Mouse (Mus musculus): ENCODE measurements around the gene H2-Ab1. TPM values are rescaled to one million over a fixed set of nuclear protein-coding genes. Genes with fewer than 3 reads are reported as not detected.
A peak's percentile ranks its signal among the peaks of the same experiment; 100 is the strongest.

Gene H2-Ab1
- total RNA-seq, 2 experiments from 2014 or later: 0.80 to 1.2 TPM

GRCm38 (mm10) chr17:34270940-34271339, 13.5 kb downstream of the H2-Ab1 start:
- intact Hi-C loops (cut with DNase I): no loop called here
- DNase-seq: no peak

DNA sequence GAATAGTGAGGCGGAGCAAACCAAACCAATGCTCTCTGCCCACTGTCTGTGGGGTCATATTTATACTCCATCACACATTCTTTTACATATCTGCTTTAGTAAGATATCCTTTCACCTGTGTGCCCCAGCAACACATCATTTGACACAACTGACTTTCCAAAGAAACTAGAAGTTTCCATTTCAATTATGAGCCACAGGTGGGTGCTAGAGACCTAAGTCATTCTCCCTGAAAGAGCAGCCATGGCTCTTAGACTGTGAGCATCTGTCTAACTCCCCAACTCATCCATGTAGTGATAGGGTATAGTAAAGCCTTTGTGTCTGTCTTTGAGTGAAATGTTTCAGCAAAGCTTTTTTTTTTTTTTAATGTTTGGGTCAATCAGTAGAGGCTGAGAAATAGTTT, 14.6 kb downstream of the H2-Ab1 start:
- DNase-seq: no peak
- intact Hi-C loops (cut with DNase I): no loop called here

- no peak for DNase-seq
- intact Hi-C loops (cut with DNase I): no loop called here
These were observed 23.1 kb downstream of the H2-Ab1 start for GRCm38 (mm10) chr17:34280499-34281038.

DNA sequence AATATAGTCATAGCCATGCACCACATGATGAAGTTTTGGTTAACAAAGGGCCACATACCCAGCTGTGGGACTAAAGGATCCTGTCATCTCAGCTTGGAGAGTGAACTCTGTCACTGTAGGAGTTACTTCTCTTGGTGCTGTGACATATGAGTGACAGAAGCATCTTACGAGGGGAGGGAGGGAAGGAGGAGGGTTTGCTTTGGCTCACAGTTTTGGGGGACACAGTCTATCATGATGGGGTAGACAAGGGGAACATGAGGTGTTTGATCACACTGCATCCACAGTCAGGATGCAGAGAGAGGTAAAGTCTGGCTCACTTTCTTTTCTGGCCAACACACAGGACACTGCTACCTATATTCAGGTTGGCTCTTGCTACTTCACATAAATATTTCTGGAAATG, 24.3 kb downstream of the H2-Ab1 start:
- intact Hi-C loops (cut with DNase I): no loop called here
- DNase-seq: no peak

DNA sequence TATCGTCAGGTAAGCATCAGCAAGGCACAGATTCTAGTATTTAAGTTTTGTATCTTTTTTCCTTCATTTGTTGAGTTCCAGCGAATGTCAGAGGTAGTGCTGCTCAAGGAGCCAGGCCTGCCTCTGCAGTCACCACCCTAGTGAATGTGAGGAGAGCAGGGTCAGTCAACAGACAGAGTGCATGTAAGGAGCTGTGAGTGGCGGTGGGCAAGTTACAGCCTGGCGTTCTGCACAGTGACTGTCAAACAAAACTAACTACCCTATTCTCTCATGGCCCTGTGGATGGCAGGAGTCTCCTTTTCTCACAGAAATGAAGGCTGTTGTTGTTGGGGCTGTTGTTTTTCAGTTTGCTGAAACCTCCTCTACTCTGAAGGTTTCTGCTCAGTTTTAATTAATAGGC, 27.9 kb downstream of the H2-Ab1 start:
- intact Hi-C loops (cut with DNase I): no loop called here
- DNase-seq: no peak

GRCm38 (mm10) chr17:34285848-34286247, 28.4 kb downstream of the H2-Ab1 start:
- DNase-seq: no peak
- intact Hi-C loops (cut with DNase I): no loop called here

- no peak for DNase-seq
- intact Hi-C loops (cut with DNase I): no loop called here
These were observed 29.0 kb downstream of the H2-Ab1 start for GRCm38 (mm10) chr17:34286501-34286900.

DNA sequence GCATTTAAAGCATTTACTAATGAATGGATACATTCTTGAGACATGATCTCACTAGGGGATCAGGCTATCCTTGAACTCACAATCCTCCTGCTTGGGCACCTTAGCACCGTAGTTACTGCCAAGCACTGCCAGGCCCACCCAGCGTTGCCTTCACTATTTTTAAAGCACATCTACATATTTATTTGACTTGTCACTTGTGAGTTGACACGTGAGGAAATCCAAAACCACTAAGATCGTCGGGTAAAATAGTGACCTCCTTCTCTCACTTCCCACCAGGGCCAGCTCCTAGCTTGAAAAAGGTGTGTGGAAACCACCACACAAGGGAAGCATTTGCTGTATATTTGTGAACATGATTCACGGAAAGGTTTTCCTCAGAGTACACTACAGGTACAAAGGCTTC, 29.5 kb downstream of the H2-Ab1 start:
- intact Hi-C loops (cut with DNase I): no loop called here
- no peak for DNase-seq

GRCm38 (mm10) chr17:34287648-34288047, 30.2 kb downstream of the H2-Ab1 start, which contains the start of gene H2-Aa:
H2-Aa (minus strand) TSS chr17:34287823.
- intact Hi-C loops (cut with DNase I): no loop called here
- peak; percentile 53 for DNase-seq

GRCm38 (mm10) chr17:34288131-34288530, 30.6 kb downstream of the H2-Ab1 start:
- DNase-seq: no peak
- intact Hi-C loops (cut with DNase I): no loop called here

DNA sequence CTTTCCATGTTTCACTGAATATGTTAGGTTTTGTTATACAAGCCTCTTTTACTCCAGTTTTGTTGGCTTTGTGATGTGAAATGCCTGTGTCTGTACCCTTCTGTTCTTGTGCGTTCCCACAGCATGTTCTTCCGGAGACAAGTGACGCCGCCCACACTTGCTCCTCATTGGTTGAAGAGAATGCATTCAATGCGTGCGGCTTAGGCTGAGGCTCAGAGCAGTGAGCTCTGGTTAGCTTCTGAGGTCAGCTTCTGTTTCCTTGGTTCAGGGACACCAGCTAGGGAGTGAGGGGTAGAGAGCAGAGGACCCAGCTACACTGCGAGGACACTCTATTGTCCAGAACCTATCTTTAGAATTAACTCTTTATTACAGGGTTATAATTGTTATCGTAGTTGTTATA, 34.1 kb downstream of the H2-Ab1 start:
- intact Hi-C loops (cut with DNase I): no loop called here
- peak; percentile 77 for DNase-seq

- intact Hi-C loops (cut with DNase I): no loop called here
- DNase-seq: no peak
These were observed 35.1 kb downstream of the H2-Ab1 start for GRCm38 (mm10) chr17:34292570-34292969.

GRCm38 (mm10) chr17:34293533-34293932, 36.0 kb downstream of the H2-Ab1 start:
- DNase-seq: no peak
- intact Hi-C loops (cut with DNase I): no loop called here

DNA sequence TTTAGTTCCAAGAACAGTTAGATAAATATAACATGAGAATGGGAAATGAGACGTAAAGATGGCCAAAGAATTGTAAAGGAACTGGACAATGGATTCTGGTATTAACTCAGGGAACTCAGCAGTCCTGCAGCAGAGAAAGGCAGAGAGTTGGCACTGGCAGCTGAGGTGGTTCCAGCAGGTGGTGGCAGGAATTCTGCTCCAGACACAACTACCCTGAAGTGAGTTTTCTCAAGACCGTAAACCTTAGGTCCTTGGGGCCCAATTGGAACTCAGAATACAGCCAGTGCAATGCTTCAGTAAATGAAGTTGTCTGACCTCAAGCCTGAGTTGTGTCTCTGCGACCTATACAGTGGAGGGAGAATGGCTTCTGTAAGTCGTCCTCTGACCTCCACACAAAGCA, 36.8 kb downstream of the H2-Ab1 start:
- no peak for DNase-seq
- intact Hi-C loops (cut with DNase I): no loop called here

- intact Hi-C loops (cut with DNase I): no loop called here
- no peak for DNase-seq
These were observed 37.8 kb downstream of the H2-Ab1 start for GRCm38 (mm10) chr17:34295307-34295706.

GRCm38 (mm10) chr17:34295891-34296794, 38.7 kb downstream of the H2-Ab1 start:
- intact Hi-C loops (cut with DNase I): no loop called here

DNA sequence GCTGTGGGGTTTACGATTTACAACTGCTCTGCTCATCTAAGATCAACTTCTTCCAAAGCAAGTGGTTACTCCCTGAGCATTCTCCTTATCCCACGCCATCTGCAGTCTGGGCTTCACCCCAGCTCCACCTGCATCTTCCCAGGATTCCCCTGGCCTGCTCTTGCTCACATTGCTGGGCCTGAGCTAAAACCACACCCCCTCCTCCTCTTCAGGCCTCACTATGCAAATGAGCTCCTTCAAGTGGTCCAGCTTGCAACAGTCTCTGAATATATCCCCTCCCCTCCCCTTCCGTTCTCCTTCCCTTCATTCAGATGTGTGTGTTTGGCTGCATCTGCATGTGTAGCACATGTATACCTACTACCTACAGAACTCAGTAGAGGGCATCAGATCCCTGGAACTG, 41.9 kb downstream of the H2-Ab1 start:
- intact Hi-C loops (cut with DNase I): no loop called here
- no peak for DNase-seq

More at GRCm38 (mm10) chr17:34295891-34296794, 38.7 kb downstream of the H2-Ab1 start:
- peak; percentile 21 for DNase-seq

DNA sequence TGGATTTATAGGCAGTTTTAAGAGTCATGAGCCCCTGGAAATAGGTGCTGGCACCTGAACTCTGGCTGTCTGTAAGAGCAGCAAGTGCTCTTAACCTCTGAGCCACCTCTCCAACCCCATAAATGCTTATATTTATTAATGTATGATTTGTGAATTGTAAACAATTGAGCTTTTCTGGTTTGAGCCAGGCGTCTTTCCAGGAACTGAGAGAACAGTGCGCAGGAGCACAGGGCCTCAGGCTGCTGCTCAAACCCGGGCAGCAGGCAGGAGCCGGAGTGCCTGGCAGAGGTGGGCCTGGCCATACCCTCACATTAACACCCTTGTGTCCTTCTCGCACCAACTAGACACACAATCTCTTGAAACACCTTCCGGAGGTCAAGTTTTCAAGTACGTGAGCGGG, 42.6 kb downstream of the H2-Ab1 start:
- no peak for DNase-seq
- intact Hi-C loops (cut with DNase I): no loop called here

DNA sequence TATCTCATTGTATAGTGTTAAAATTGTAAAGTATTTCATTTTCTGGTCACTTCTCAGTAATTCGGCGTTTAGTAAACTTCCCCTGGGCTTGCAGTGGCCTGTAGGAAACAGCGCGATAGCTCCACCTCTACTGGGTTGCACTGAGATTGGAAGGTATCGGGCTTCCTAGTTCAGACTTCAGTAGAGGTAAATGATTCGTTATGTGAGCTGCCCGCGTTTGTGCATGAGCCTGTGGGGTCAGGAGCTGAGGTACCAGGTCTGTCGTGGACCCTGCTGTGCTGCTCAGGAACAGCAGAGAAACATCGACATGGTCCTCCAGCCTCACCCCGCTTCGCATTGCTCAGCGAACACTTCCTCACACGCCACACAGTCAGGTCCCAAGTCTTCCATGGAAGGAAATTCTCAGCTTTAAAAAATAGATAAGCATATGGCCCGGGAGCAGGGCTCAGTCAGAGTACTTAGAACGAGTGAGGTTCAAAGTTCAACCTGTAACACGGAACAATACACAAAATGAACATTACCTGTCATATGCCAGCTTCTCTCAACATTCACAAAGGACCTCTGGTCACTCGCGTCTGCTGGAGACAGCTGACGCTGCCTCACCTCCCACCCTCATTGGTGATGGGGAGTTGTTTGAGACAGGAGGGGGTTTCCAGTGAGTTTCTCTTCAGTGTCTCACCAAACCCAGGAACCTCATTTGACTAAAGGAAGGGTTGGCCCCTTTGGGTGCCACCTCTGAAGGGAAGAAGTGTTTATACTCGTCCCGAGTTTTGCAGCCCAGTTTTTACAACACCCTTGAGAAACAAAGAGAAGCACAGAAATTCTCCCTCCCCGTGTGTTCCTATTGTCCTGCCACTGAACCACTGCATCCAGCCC, 43.4 kb downstream of the H2-Ab1 start:
- DNase-seq: no peak
- intact Hi-C loops (cut with DNase I): no loop called here

- no peak for DNase-seq
- intact Hi-C loops (cut with DNase I): no loop called here
These were observed 44.2 kb downstream of the H2-Ab1 start for GRCm38 (mm10) chr17:34301670-34302190.

GRCm38 (mm10) chr17:34303789-34304188, 46.3 kb downstream of the H2-Ab1 start:
- no peak for DNase-seq
- intact Hi-C loops (cut with DNase I): no loop called here

Data from left cerebral cortex, postnatal 4 days (tissue).